Mouse (Mus musculus) duodenum, adult 2 months (tissue): ENCODE results near the gene Gpn3. TPM values are rescaled to one million over a fixed set of nuclear protein-coding genes. Genes with fewer than 3 reads are reported as not detected.

Experiments used
- polyA plus RNA-seq: library from polyadenylated mRNA; depleted of rRNA; stranded (reverse); fragments of >200 nt; gene quantifications from 2 replicates; pipeline ENCODE4 v1.2.3, GENCODE M21; 2012; ENCODE audit warnings: low replicate concordance; rRNA removed

Gene Gpn3
- 29.6 and 46.4 TPM in 2 replicates for polyA plus RNA-seq

GRCm38 (mm10) chr5:122371591-122372191 lies at the start of gene Gpn3:
Gpn3 (plus strand) TSS chr5:122371876.

DNA sequence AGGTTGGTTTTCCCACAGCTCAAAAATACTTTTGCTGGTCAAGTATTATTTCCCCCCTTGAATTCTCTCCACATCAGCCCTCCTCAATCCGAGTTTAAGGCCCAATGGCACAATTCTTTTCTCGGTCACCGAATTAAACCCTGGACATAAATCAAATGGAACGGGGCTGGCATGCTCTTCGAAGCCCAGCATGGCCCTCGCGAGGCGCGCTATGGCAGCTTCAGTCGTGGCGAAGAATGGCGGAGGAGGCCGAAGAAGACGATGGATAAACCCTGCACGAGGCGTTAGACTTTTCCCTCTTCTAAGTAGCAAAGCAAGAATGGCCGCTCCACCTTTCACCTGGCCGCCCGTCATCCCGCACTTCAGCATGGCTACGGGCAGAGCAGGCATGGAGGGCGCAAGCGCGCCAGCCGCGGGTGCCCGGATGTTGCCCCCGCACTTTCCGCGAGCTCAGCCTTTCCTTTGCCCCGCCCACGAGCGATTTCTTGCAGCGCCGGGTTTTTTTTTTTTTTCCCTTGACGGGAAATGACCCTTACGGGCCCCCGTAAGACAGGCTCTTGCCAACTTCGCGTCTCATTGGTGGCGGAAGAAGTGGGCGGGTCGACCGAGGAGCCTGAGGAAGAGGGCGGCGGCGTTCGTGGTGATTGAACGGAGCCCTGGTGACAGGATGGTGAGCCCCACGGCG lies 17.7 kb upstream of the Gpn3 start, which contains the start of the genes Rad9b and Vps29:
Rad9b (minus strand) TSS at position 427 of the 685 bp plus-strand sequence.
Vps29 (plus strand) TSS at position 563 of the 685 bp plus-strand sequence.

GRCm38 (mm10) chr5:122372192-122372769 lies 605 bp downstream of the Gpn3 start, which contains the start of gene Fam216a:
Fam216a (minus strand) TSS chr5:122372364.

GRCm38 (mm10) chr5:122391786-122392180 lies 20.1 kb downstream of the Gpn3 start, which contains the start of gene Arpc3:
Arpc3 (plus strand) TSS chr5:122391878.

DNA sequence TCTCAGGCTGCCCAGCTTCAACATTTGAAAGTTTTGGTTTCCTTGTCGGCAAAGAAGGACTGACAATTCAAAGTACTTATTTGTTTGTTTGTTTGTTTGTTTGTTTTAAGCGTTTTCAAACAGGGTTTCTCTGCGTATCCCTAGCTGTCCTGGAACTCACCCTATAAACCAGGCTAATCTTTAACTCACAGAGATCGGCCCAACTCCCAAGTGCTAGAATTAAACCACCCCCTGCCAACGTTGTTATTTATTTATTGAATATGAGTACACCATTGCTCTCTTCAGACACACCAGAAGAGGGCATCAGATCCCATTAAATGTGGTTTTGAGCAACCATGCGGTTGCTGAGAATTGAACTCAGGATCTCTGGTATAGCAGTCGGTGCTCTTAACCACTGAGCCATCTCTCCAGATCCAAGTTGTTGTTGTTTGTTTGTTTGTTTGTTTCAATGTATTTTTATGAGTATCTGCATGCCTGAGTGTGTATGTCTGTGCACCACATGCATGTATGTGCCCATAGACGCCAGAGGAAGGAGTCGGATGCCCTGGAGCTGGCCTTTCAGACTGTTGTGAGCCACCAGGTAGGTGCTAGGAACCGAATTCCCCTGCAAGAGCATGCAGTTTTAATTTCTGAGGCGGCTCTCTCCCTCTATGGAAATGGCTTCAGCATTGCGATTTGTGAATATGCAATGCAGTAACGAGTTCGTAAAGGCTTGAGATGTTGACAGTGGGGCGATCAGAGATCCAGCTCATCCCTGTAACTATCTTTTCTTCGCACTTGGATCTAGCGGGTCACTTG lies 49.8 kb downstream of the Gpn3 start, which contains the start of gene Anapc7:
Anapc7 (plus strand) TSS at position 423 of the 798 bp plus-strand sequence.

Other genes starting within 250 kb of the Gpn3 start
- gene Ccdc63, start 231.1 kb upstream of the Gpn3 start, polyA plus RNA-seq: 0.08 TPM in 1 of 2 replicates, not detected in the other
- gene Ppp1cc, start 213.6 kb upstream of the Gpn3 start, polyA plus RNA-seq: 36.6 and 51.9 TPM in 2 replicates
- 3.7 and 9.3 TPM in 2 replicates for gene Hvcn1, start 165.1 kb upstream of the Gpn3 start, polyA plus RNA-seq
- gene Tctn1, start 107.4 kb upstream of the Gpn3 start, polyA plus RNA-seq: 5.9 and 16.3 TPM in 2 replicates
- gene Pptc7, start 87.5 kb upstream of the Gpn3 start, polyA plus RNA-seq: 17.6 and 27.1 TPM in 2 replicates
- gene Rad9b, start 17.6 kb upstream of the Gpn3 start, polyA plus RNA-seq: 0.62 and 0.91 TPM in 2 replicates
- 10.9 and 15.5 TPM in 2 replicates for gene Vps29, start 17.5 kb upstream of the Gpn3 start, polyA plus RNA-seq
- gene Fam216a, start 488 bp downstream of the Gpn3 start, polyA plus RNA-seq: 3.7 and 4.5 TPM in 2 replicates
- gene Arpc3, start 20.0 kb downstream of the Gpn3 start, polyA plus RNA-seq: 94.7 and 156 TPM in 2 replicates
- 15.3 and 17.0 TPM in 2 replicates for gene Anapc7, start 49.8 kb downstream of the Gpn3 start, polyA plus RNA-seq
- gene Atp2a2, start 130.3 kb downstream of the Gpn3 start, polyA plus RNA-seq: 57.1 and 66.6 TPM in 2 replicates
- 0.15 TPM in 1 of 2 replicates, not detected in the other for gene Ift81, start 242.6 kb downstream of the Gpn3 start, polyA plus RNA-seq